Mouse (Mus musculus): Measurements from ENCODE around the gene Cyp2d11.

Cyp2d11 gene

DNA sequence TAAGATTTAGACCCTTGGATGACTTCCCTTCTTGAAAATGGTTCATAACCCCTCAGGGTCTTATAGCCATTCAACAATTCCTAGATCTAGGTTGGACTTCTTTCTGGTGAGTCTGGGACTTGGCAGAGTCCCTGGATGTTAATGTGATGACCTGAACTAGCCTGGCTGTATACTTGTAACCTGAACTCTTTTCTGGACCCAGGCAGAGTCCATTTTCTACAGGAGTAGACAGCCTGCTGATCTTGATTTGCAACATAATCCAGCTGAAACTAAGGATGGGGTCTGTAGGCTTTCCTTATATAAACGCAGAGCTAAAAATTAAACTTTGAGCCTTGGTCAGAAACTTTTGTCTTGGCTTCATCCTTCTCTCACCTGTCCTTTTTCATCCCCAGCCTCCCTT is 24.8 kb upstream of the Cyp2d11 start:
- H3K4me3 ChIP-seq (replicated peaks; ENCODE audit: low read length): no peak overlapping the region
- no peaks in the 10 kb centered on the region for H3K27me3 ChIP-seq (ENCODE audit: insufficient read depth, low read length)
- H3K36me3 ChIP-seq (ENCODE audit: insufficient read depth, low read length): no peaks in the 10 kb centered on the region
- H3K9me3 ChIP-seq (ENCODE audit: low read length): peaks cover 8% of the 10 kb centered on the region; the same call in 1 of the 2 replicates
- peaks cover 10% of the 10 kb centered on the region for H3K4me1 ChIP-seq (replicated peaks; ENCODE audit: low read depth, low read length)
- no peak for TF ChIP-seq POU5F1 (IDR thresholded peaks at IDR 0.05; ENCODE audit: borderline replicate concordance, low read length)
- no peak for TF ChIP-seq NANOG (IDR thresholded peaks at IDR 0.05; ENCODE audit: borderline replicate concordance, low read length)
- no peak for TF ChIP-seq CTCF (conservative IDR thresholded peaks at IDR 0.05; ENCODE audit: low read length)

DNA sequence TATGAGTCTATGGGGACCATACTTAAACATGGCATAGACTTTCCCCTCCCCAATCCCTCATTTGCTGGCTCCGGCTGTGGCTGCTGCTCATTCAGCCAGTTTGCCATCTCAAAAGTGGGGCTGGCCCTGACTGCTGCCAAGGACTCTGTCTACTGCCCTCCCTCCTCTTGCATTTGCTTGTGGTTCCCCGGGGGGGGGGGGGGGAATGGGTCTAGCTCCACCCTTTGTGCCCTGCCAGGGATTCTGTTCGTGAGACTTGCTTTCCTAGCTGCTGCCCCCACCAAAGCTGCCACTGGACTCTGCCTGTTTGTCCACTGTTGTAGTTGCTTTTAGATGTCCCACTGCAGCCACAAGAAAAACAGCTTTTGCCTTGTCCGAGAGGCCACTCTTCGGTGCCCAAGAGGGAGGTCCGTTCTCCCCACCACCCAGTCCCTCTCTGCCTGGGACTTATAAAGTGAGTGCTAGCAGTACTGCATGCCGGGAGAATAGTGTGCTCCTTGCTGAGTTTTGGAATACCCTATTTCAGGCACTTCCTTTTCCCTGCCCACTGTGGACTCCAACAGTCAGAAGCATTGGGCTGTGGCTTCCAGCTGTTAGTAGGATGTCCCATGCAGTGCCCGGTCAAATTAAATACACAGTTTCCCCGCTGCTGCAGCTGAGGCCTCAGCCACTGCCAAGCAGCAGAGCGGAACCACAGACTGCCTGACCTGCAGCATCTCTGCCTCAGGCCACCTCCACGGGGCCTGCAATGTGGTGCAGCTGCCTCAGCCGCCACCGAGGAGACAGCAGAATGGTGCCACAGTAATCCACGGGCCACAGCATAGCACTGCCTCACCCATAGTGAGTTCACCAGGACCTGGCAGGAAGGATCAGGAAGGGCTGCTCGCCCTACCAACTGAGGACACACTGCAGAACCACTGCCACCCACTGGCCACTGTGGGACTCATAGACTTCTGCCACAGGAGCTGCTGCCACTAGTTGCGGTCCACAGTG is 23.3 kb upstream of the Cyp2d11 start:
- H3K4me1 ChIP-seq (replicated peaks; ENCODE audit: low read depth, low read length): peaks cover 10% of the 10 kb centered on the region
- TF ChIP-seq NANOG (IDR thresholded peaks at IDR 0.05; ENCODE audit: borderline replicate concordance, low read length) (no peak), POU5F1 (IDR thresholded peaks at IDR 0.05; ENCODE audit: borderline replicate concordance, low read length) (no peak), CTCF (conservative IDR thresholded peaks at IDR 0.05; ENCODE audit: low read length) (peak; percentile 21; the same call in 1 of the 2 replicates)
- H3K36me3 ChIP-seq (ENCODE audit: insufficient read depth, low read length): no peaks in the 10 kb centered on the region
- H3K27me3 ChIP-seq (ENCODE audit: insufficient read depth, low read length): no peaks in the 10 kb centered on the region
- peak overlapping the region; percentile 68 for H3K4me3 ChIP-seq (replicated peaks; ENCODE audit: low read length)
- peaks cover 6% of the 10 kb centered on the region; the same call in 1 of the 2 replicates for H3K9me3 ChIP-seq (ENCODE audit: low read length)

DNA sequence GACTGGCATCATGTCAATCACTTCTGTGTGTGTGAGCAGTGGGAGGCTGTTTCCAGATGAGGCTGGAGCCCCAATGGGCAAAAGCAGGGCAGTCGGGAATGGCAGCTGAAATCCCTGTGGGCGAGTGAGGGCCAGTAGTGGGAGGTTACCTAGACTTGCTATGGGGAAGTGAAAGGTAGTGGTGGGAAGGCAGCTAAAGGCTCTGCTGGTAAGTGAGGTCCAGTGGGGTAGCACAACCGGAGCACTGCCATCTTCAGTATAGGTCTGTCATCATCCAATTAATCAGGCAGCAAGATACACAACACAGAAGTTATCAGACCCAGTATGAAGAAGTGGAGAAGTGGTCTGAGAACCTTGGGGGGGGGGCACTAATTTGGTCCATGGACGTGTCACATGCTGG is 13.7 kb upstream of the Cyp2d11 start:
- TF ChIP-seq NANOG (IDR thresholded peaks at IDR 0.05; ENCODE audit: borderline replicate concordance, low read length) (no peak), CTCF (conservative IDR thresholded peaks at IDR 0.05; ENCODE audit: low read length) (no peak), POU5F1 (IDR thresholded peaks at IDR 0.05; ENCODE audit: borderline replicate concordance, low read length) (no peak)
- no peak overlapping the region for H3K4me3 ChIP-seq (replicated peaks; ENCODE audit: low read length)

DNA sequence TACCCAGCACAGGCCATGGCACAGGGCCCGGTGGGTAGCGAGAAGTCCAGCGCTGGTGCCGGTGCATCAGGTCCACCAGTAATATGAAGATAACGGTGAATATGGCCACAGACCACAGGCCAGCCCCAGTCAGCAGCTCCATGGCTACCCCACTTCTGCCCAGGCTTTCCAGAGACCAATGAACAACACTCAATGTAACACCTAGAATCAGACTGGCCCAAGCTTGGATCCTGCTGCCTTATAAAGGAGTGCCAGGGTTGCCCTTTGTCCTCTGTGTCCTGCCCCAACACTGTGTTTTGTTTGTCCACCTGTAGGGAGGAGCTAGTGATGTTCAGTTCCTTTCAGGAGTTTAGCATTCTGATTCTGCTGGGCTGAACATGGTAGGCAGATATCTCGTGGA is 13.2 kb upstream of the Cyp2d11 start, which contains the start of gene Cyp2d10:
Gene Cyp2d10 (minus strand): TSS at position 215 of the 400 bp plus-strand sequence.
- H3K9me3 ChIP-seq (ENCODE audit: low read length): peaks cover 5% of the 10 kb centered on the region
- no peak within 1 kb of the TSS for H3K4me3 ChIP-seq (replicated peaks; ENCODE audit: low read length)
- no peaks in the 10 kb centered on the region; the same call in 1 of the 2 replicates for H3K27me3 ChIP-seq (ENCODE audit: insufficient read depth, low read length)
- no peaks in the 10 kb centered on the region for H3K36me3 ChIP-seq (ENCODE audit: insufficient read depth, low read length)
- no peak for TF ChIP-seq NANOG (IDR thresholded peaks at IDR 0.05; ENCODE audit: borderline replicate concordance, low read length)
- TF ChIP-seq POU5F1 (IDR thresholded peaks at IDR 0.05; ENCODE audit: borderline replicate concordance, low read length): no peak
- no peak for TF ChIP-seq CTCF (conservative IDR thresholded peaks at IDR 0.05; ENCODE audit: low read length)
- no peaks in the 10 kb centered on the region for H3K4me1 ChIP-seq (replicated peaks; ENCODE audit: low read depth, low read length)

More for the DNA sequence above, 13.7 kb upstream of the Cyp2d11 start:
- Histone ChIP-seq H3K9me3 (ENCODE audit: low read length) (peaks cover 5% of the 10 kb centered on the region), H3K36me3 (ENCODE audit: insufficient read depth, low read length) (no peaks in the 10 kb centered on the region), H3K27me3 (ENCODE audit: insufficient read depth, low read length) (no peaks in the 10 kb centered on the region; the same call in 1 of the 2 replicates), H3K4me1 (replicated peaks; ENCODE audit: low read depth, low read length) (no peaks in the 10 kb centered on the region)

DNA sequence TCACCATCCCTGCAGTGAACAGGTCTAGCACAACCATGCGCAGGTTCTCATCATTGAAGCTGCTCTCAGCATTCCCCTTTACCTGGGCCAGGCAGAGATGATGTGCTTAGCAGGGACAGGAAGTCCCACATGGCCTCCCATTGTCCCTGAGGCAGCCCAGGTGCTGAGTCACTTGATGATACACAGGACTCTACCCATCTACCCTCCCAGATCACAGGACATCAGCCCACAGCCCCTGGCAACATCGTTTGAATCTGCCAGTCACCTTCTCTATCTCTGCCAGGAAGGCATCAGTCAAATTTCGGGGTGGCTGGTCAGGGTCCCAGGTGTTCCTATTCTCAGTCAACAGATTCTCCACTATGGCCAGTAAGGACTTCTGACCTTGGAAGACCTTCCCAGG is 10.3 kb upstream of the Cyp2d11 start:
- Histone ChIP-seq H3K36me3 (ENCODE audit: insufficient read depth, low read length) (no peaks in the 10 kb centered on the region), H3K9me3 (ENCODE audit: low read length) (peaks cover 5% of the 10 kb centered on the region), H3K4me1 (replicated peaks; ENCODE audit: low read depth, low read length) (no peaks in the 10 kb centered on the region), H3K4me3 (replicated peaks; ENCODE audit: low read length) (no peak overlapping the region), H3K27me3 (ENCODE audit: insufficient read depth, low read length) (no peaks in the 10 kb centered on the region; the same call in 1 of the 2 replicates)
- TF ChIP-seq CTCF (conservative IDR thresholded peaks at IDR 0.05; ENCODE audit: low read length) (no peak), POU5F1 (IDR thresholded peaks at IDR 0.05; ENCODE audit: borderline replicate concordance, low read length) (no peak), NANOG (IDR thresholded peaks at IDR 0.05; ENCODE audit: borderline replicate concordance, low read length) (no peak)

GRCm38 (mm10) chr15:82403606-82404005 is 9.8 kb upstream of the Cyp2d11 start:
- no peaks in the 10 kb centered on the region for H3K36me3 ChIP-seq (ENCODE audit: insufficient read depth, low read length)
- H3K9me3 ChIP-seq (ENCODE audit: low read length): peaks cover 5% of the 10 kb centered on the region
- no peaks in the 10 kb centered on the region for H3K4me1 ChIP-seq (replicated peaks; ENCODE audit: low read depth, low read length)
- no peaks in the 10 kb centered on the region; the same call in 1 of the 2 replicates for H3K27me3 ChIP-seq (ENCODE audit: insufficient read depth, low read length)
- no peak overlapping the region for H3K4me3 ChIP-seq (replicated peaks; ENCODE audit: low read length)
- TF ChIP-seq NANOG (IDR thresholded peaks at IDR 0.05; ENCODE audit: borderline replicate concordance, low read length) (no peak), POU5F1 (IDR thresholded peaks at IDR 0.05; ENCODE audit: borderline replicate concordance, low read length) (no peak), CTCF (conservative IDR thresholded peaks at IDR 0.05; ENCODE audit: low read length) (no peak)

DNA sequence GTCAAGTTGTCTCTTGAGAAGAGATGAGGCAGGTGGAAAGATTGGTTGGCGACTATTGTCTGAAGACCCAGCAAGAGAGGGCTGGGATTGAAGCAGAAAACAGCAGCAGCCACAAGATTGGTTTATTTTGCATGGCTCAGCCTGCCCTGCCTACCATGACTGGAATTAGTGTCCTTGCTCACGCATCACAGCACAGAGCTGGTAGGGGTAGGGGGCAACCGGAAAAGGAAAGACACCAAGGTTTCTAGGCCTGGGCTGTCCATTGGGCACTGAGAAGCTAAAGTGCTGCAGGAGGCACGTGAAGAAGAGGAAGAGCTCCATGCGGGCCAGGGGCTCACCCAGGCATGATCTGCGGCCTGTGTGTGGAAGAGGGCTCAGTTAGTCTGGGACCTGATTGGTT is 8.9 kb upstream of the Cyp2d11 start:
- H3K9me3 ChIP-seq (ENCODE audit: low read length): no peaks in the 10 kb centered on the region; the same call in 1 of the 2 replicates
- H3K36me3 ChIP-seq (ENCODE audit: insufficient read depth, low read length): no peaks in the 10 kb centered on the region
- H3K27me3 ChIP-seq (ENCODE audit: insufficient read depth, low read length): no peaks in the 10 kb centered on the region; the same call in 1 of the 2 replicates
- no peak for TF ChIP-seq POU5F1 (IDR thresholded peaks at IDR 0.05; ENCODE audit: borderline replicate concordance, low read length)
- no peak for TF ChIP-seq NANOG (IDR thresholded peaks at IDR 0.05; ENCODE audit: borderline replicate concordance, low read length)
- TF ChIP-seq CTCF (conservative IDR thresholded peaks at IDR 0.05; ENCODE audit: low read length): no peak
- no peaks in the 10 kb centered on the region for H3K4me1 ChIP-seq (replicated peaks; ENCODE audit: low read depth, low read length)
- H3K4me3 ChIP-seq (replicated peaks; ENCODE audit: low read length): no peak overlapping the region

- no peaks in the 10 kb centered on the region for H3K36me3 ChIP-seq (ENCODE audit: insufficient read depth, low read length)
- no peaks in the 10 kb centered on the region for H3K4me1 ChIP-seq (replicated peaks; ENCODE audit: low read depth, low read length)
- TF ChIP-seq CTCF (conservative IDR thresholded peaks at IDR 0.05; ENCODE audit: low read length): no peak
- no peak for TF ChIP-seq NANOG (IDR thresholded peaks at IDR 0.05; ENCODE audit: borderline replicate concordance, low read length)
- no peak for TF ChIP-seq POU5F1 (IDR thresholded peaks at IDR 0.05; ENCODE audit: borderline replicate concordance, low read length)
- H3K9me3 ChIP-seq (ENCODE audit: low read length): no peaks in the 10 kb centered on the region
- no peak overlapping the region for H3K4me3 ChIP-seq (replicated peaks; ENCODE audit: low read length)
- no peaks in the 10 kb centered on the region; the same call in 1 of the 2 replicates for H3K27me3 ChIP-seq (ENCODE audit: insufficient read depth, low read length)
These were observed 8.3 kb upstream of the Cyp2d11 start for GRCm38 (mm10) chr15:82402106-82402505.
